Mouse (Mus musculus): ENCODE measurements at regions not wholly inside any gene's neighbourhood (a gene's known extent, or its start where the extent isn't known, plus 50 kb on each side); places are given as distances from the start of the nearest gene placed in this dataset.
A peak's percentile ranks its signal among the peaks of the same experiment; 100 is the strongest.

GRCm38 (mm10) chr3:121068676-121069075 lies 102.8 kb downstream of the Rwdd3 start:
- Histone ChIP-seq H3K27ac (ENCODE audit: insufficient read depth, low read length) (no peak overlapping the region), H3K4me1 (ENCODE audit: control insufficient read depth, insufficient read depth, low read length) (no peaks in the 10 kb centered on the region), H3K36me3 (ENCODE audit: control insufficient read depth, insufficient read depth, low read length, poor library complexity, severe bottlenecking) (no peaks in the 10 kb centered on the region), H3K4me3 (ENCODE audit: low read depth, low read length) (no peak overlapping the region), H3K27me3 (ENCODE audit: control insufficient read depth, insufficient read depth, low read length, poor library complexity, severe bottlenecking) (no peaks in the 10 kb centered on the region), H3K9me3 (replicated peaks; ENCODE audit: control insufficient read depth, insufficient read depth, low read length, poor library complexity, severe bottlenecking) (no peaks in the 10 kb centered on the region), H3K9ac (ENCODE audit: low read depth, poor library complexity, severe bottlenecking) (no peak overlapping the region)
- TF ChIP-seq EP300 (IDR thresholded peaks at IDR 0.05; ENCODE audit: insufficient read depth, low read depth, low read length): no peak
- TF ChIP-seq POLR2A (IDR thresholded peaks at IDR 0.05; ENCODE audit: insufficient read depth, low read length): no peak
- no peak for TF ChIP-seq CTCF (IDR thresholded peaks at IDR 0.05; ENCODE audit: low read depth, low read length)

- no peak overlapping the region for H3K9ac ChIP-seq (ENCODE audit: low read depth, poor library complexity, severe bottlenecking)
- no peak overlapping the region for H3K4me3 ChIP-seq (ENCODE audit: low read depth, low read length)
- TF ChIP-seq POLR2A (IDR thresholded peaks at IDR 0.05; ENCODE audit: insufficient read depth, low read length): no peak
- no peak for TF ChIP-seq EP300 (IDR thresholded peaks at IDR 0.05; ENCODE audit: insufficient read depth, low read depth, low read length)
- TF ChIP-seq CTCF (IDR thresholded peaks at IDR 0.05; ENCODE audit: low read depth, low read length): no peak
- H3K9me3 ChIP-seq (replicated peaks; ENCODE audit: control insufficient read depth, insufficient read depth, low read length, poor library complexity, severe bottlenecking): no peaks in the 10 kb centered on the region
- no peaks in the 10 kb centered on the region for H3K4me1 ChIP-seq (ENCODE audit: control insufficient read depth, insufficient read depth, low read length)
- H3K27ac ChIP-seq (ENCODE audit: insufficient read depth, low read length): no peak overlapping the region
- no peaks in the 10 kb centered on the region for H3K27me3 ChIP-seq (ENCODE audit: control insufficient read depth, insufficient read depth, low read length, poor library complexity, severe bottlenecking)
- H3K36me3 ChIP-seq (ENCODE audit: control insufficient read depth, insufficient read depth, low read length, poor library complexity, severe bottlenecking): no peaks in the 10 kb centered on the region
Measured at GRCm38 (mm10) chr3:121035904-121036549, 135.5 kb downstream of the Rwdd3 start.

GRCm38 (mm10) chr3:121025546-121026157 lies 145.8 kb downstream of the Rwdd3 start:
- Histone ChIP-seq H3K9ac (ENCODE audit: low read depth, poor library complexity, severe bottlenecking) (no peak overlapping the region), H3K36me3 (ENCODE audit: control insufficient read depth, insufficient read depth, low read length, poor library complexity, severe bottlenecking) (no peaks in the 10 kb centered on the region), H3K4me1 (ENCODE audit: control insufficient read depth, insufficient read depth, low read length) (no peaks in the 10 kb centered on the region), H3K27ac (ENCODE audit: insufficient read depth, low read length) (no peak overlapping the region), H3K9me3 (replicated peaks; ENCODE audit: control insufficient read depth, insufficient read depth, low read length, poor library complexity, severe bottlenecking) (no peaks in the 10 kb centered on the region; the same call in 1 of the 2 replicates), H3K27me3 (ENCODE audit: control insufficient read depth, insufficient read depth, low read length, poor library complexity, severe bottlenecking) (no peaks in the 10 kb centered on the region), H3K4me3 (ENCODE audit: low read depth, low read length) (no peak overlapping the region)
- TF ChIP-seq EP300 (IDR thresholded peaks at IDR 0.05; ENCODE audit: insufficient read depth, low read depth, low read length): no peak
- no peak for TF ChIP-seq POLR2A (IDR thresholded peaks at IDR 0.05; ENCODE audit: insufficient read depth, low read length)

- no peaks in the 10 kb centered on the region for H3K36me3 ChIP-seq (ENCODE audit: control insufficient read depth, insufficient read depth, low read length, poor library complexity, severe bottlenecking)
- no peaks in the 10 kb centered on the region; the same call in 1 of the 2 replicates for H3K9me3 ChIP-seq (replicated peaks; ENCODE audit: control insufficient read depth, insufficient read depth, low read length, poor library complexity, severe bottlenecking)
- no peak overlapping the region for H3K27ac ChIP-seq (ENCODE audit: insufficient read depth, low read length)
- H3K4me3 ChIP-seq (ENCODE audit: low read depth, low read length): no peak overlapping the region
- TF ChIP-seq CTCF (IDR thresholded peaks at IDR 0.05; ENCODE audit: low read depth, low read length) (no peak), EP300 (IDR thresholded peaks at IDR 0.05; ENCODE audit: insufficient read depth, low read depth, low read length) (no peak), POLR2A (IDR thresholded peaks at IDR 0.05; ENCODE audit: insufficient read depth, low read length) (no peak)
- H3K4me1 ChIP-seq (ENCODE audit: control insufficient read depth, insufficient read depth, low read length): no peaks in the 10 kb centered on the region
- no peak overlapping the region for H3K9ac ChIP-seq (ENCODE audit: low read depth, poor library complexity, severe bottlenecking)
- no peaks in the 10 kb centered on the region for H3K27me3 ChIP-seq (ENCODE audit: control insufficient read depth, insufficient read depth, low read length, poor library complexity, severe bottlenecking)
Measured at GRCm38 (mm10) chr3:121024810-121025209, 146.7 kb downstream of the Rwdd3 start.

GRCm38 (mm10) chr3:121021126-121021848 lies 150.2 kb downstream of the Rwdd3 start:
- no peak for TF ChIP-seq POLR2A (IDR thresholded peaks at IDR 0.05; ENCODE audit: insufficient read depth, low read length)
- TF ChIP-seq EP300 (IDR thresholded peaks at IDR 0.05; ENCODE audit: insufficient read depth, low read depth, low read length): peak; percentile 71; the same call in 1 of the 2 replicates
- H3K9ac ChIP-seq (ENCODE audit: low read depth, poor library complexity, severe bottlenecking): no peak overlapping the region
- H3K4me1 ChIP-seq (ENCODE audit: control insufficient read depth, insufficient read depth, low read length): no peaks in the 10 kb centered on the region
- H3K36me3 ChIP-seq (ENCODE audit: control insufficient read depth, insufficient read depth, low read length, poor library complexity, severe bottlenecking): no peaks in the 10 kb centered on the region
- H3K4me3 ChIP-seq (ENCODE audit: low read depth, low read length): no peak overlapping the region
- H3K27ac ChIP-seq (ENCODE audit: insufficient read depth, low read length): no peak overlapping the region
- no peaks in the 10 kb centered on the region for H3K27me3 ChIP-seq (ENCODE audit: control insufficient read depth, insufficient read depth, low read length, poor library complexity, severe bottlenecking)
- H3K9me3 ChIP-seq (replicated peaks; ENCODE audit: control insufficient read depth, insufficient read depth, low read length, poor library complexity, severe bottlenecking): no peaks in the 10 kb centered on the region

GRCm38 (mm10) chr3:121009223-121009622 lies 162.3 kb downstream of the Rwdd3 start:
- Histone ChIP-seq H3K27me3 (ENCODE audit: control insufficient read depth, insufficient read depth, low read length, poor library complexity, severe bottlenecking) (no peaks in the 10 kb centered on the region), H3K9ac (ENCODE audit: low read depth, poor library complexity, severe bottlenecking) (no peak overlapping the region), H3K36me3 (ENCODE audit: control insufficient read depth, insufficient read depth, low read length, poor library complexity, severe bottlenecking) (no peaks in the 10 kb centered on the region), H3K9me3 (replicated peaks; ENCODE audit: control insufficient read depth, insufficient read depth, low read length, poor library complexity, severe bottlenecking) (no peaks in the 10 kb centered on the region), H3K4me1 (ENCODE audit: control insufficient read depth, insufficient read depth, low read length) (no peaks in the 10 kb centered on the region), H3K4me3 (ENCODE audit: low read depth, low read length) (no peak overlapping the region), H3K27ac (ENCODE audit: insufficient read depth, low read length) (no peak overlapping the region)
- no peak for TF ChIP-seq POLR2A (IDR thresholded peaks at IDR 0.05; ENCODE audit: insufficient read depth, low read length)
- no peak for TF ChIP-seq CTCF (IDR thresholded peaks at IDR 0.05; ENCODE audit: low read depth, low read length)
- TF ChIP-seq EP300 (IDR thresholded peaks at IDR 0.05; ENCODE audit: insufficient read depth, low read depth, low read length): no peak

Data from ES-Bruce4 (cell line).